Mouse (Mus musculus) lung, embryonic 14.5 days (tissue): Measurements from ENCODE around the gene Sc5d. TPM values are rescaled to one million over a fixed set of nuclear protein-coding genes. Genes with fewer than 3 reads are reported as not detected.

Source experiments
- ATAC-seq: fragments of 200-750 bp; cut with Nextera tagmentation; 2 replicates; pipeline ENCODE4 v1.8.0; 2017; ENCODE audit warnings: mild to moderate bottlenecking, moderate TSS enrichment, moderate library complexity; ENCODE audit not compliant: insufficient read depth
- DNase-seq: peaks from one replicate; pipeline ENCODE4 v3.0.0-alpha.2; 2015
- H3K27ac ChIP-seq: fragments of 300-500 bp; sonication (generic); 2 replicates; pipeline ENCODE4 v1.5.1; 2014; ENCODE audit warnings: low read depth, mild to moderate bottlenecking, moderate library complexity
- H3K27me3 ChIP-seq: fragments of 300-500 bp; sonication (generic); 2 replicates; pipeline ENCODE4 v1.6.1; 2014; ENCODE audit warnings: low read length, control low read depth; ENCODE audit not compliant: insufficient read depth
- H3K36me3 ChIP-seq: fragments of 300-500 bp; sonication (generic); 2 replicates; pipeline ENCODE4 v1.6.1; 2014; ENCODE audit warnings: control low read depth; ENCODE audit not compliant: insufficient read depth
- H3K4me1 ChIP-seq: fragments of 300-500 bp; sonication (generic); 2 replicates; pipeline ENCODE4 v1.6.1; 2014; ENCODE audit warnings: antibody characterized with exemption, control low read depth; ENCODE audit not compliant: insufficient read depth
- H3K4me2 ChIP-seq: fragments of 300-500 bp; sonication (generic); 2 replicates; pipeline ENCODE4 v1.6.1; 2014; ENCODE audit warnings: mild to moderate bottlenecking
- H3K4me3 ChIP-seq: fragments of 300-500 bp; sonication (generic); 2 replicates; pipeline ENCODE4 v1.5.1; 2014; ENCODE audit warnings: low read depth, low read length
- H3K9ac ChIP-seq: fragments of 300-500 bp; sonication (generic); 2 replicates; pipeline ENCODE4 v1.6.1; 2014
- H3K9me3 ChIP-seq: fragments of 300-500 bp; sonication (generic); 2 replicates; pipeline ENCODE4 v1.6.1; 2016; ENCODE audit warnings: low read depth, low read length, control low read depth
- CTCF ChIP-seq: IDR thresholded peaks from 2 replicates; pipeline ENCODE4 v1.5.1; 2016; ENCODE audit warnings: antibody characterized with exemption, low read depth
- WGBS: fragments of 180-500 bp; shearing (Covaris S2); extraction: QIAGEN DNeasy Blood & Tissue Kit; methylation state at CpG from one replicate; pipeline ENCODE4 v1.1.7; 2014; 5-methylcytosine and 5-hydroxymethylcytosine counted together
- polyA plus RNA-seq: library from polyadenylated mRNA; unstranded; fragments of >200 nt; fragmentation: Nextera tagmentation; extraction: Ambion mirVana; gene quantifications from 2 replicates; pipeline ENCODE4 v1.2.1, GENCODE M21; 2014

The Sc5d gene
- polyA plus RNA-seq, 1 experiment from 2014 or later, result 40.0 TPM

- ATAC-seq (no peak), DNase-seq (no peak)
- Histone ChIP-seq H3K4me3 (no peak overlapping the region), H3K27me3 (no peaks in the 10 kb centered on the region), H3K36me3 (no peaks in the 10 kb centered on the region), H3K4me1 (no peaks in the 10 kb centered on the region), H3K9ac (no peak overlapping the region), H3K4me2 (no peak overlapping the region), H3K27ac (no peak overlapping the region), H3K9me3 (no peaks in the 10 kb centered on the region)
- no peak for TF ChIP-seq CTCF
- 41% methylated on average over 7 of the region's 7 CpGs for WGBS
Observed at GRCm38 (mm10) chr9:42293051-42293450, 29.0 kb upstream of the Sc5d start.

DNA sequence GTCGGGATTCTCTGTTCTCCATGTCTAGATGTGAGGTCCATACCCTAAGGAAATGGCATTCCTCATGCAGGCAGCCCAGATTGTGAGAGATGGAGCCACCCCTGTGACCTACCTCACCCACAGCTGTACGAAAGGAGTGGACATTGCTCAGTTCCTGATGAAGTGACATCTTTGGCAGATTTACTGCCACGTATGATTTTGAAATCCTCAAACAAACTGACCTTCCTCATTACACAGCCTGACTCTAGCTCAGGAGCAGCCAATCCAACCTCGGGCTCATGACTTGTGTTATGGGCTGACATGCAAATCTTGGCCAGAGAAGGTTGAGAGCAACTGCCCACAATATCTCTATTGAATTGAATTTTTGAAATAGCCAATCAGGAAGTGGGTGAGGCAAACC lies 15.6 kb upstream of the Sc5d start:
- no peak for TF ChIP-seq CTCF
- no peak overlapping the region for H3K27ac ChIP-seq
- no peaks in the 10 kb centered on the region for H3K4me1 ChIP-seq
- ATAC-seq, result no peak
- H3K4me3 ChIP-seq, result no peak overlapping the region
- no peak overlapping the region for H3K4me2 ChIP-seq
- no peaks in the 10 kb centered on the region for H3K36me3 ChIP-seq
- no peaks in the 10 kb centered on the region for H3K27me3 ChIP-seq
- H3K9me3 ChIP-seq, result no peaks in the 10 kb centered on the region
- 60% methylated on average over 4 of the region's 4 CpGs for whole genome bisulfite sequencing
- DNase-seq, result no peak
- H3K9ac ChIP-seq, result no peak overlapping the region

GRCm38 (mm10) chr9:42278046-42278445 lies 14.0 kb upstream of the Sc5d start:
- no peaks in the 10 kb centered on the region for H3K4me1 ChIP-seq
- H3K27ac ChIP-seq, result no peak overlapping the region
- H3K27me3 ChIP-seq, result no peaks in the 10 kb centered on the region
- no peaks in the 10 kb centered on the region for H3K36me3 ChIP-seq
- H3K4me3 ChIP-seq, result no peak overlapping the region
- WGBS, result 57% methylated on average over 3 of the region's 3 CpGs
- H3K9me3 ChIP-seq, result no peaks in the 10 kb centered on the region
- H3K9ac ChIP-seq, result no peak overlapping the region
- no peak for TF ChIP-seq CTCF
- DNase-seq, result no peak
- no peak overlapping the region for H3K4me2 ChIP-seq
- ATAC-seq, result no peak

DNA sequence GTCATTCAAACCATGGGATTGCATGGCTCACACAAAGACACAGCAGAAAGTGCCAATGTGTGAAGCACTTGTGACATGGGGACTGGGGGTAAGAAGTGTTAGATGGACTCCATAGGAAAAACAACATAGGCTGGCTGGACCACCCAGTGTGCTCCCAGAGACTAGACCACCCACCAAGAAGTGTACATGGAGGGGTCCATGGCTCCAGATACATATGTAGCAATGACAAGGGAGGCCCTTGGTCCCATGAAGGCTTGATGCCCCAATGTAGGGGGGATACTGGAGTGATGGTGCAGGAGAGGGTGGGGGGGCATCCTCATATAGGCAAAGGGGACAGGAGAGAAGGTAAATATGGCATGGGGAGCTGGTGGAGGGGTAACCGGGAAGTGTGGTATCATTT lies 13.6 kb upstream of the Sc5d start:
- DNase-seq, result no peak
- Histone ChIP-seq H3K9ac (no peak overlapping the region), H3K4me2 (no peak overlapping the region), H3K27me3 (no peaks in the 10 kb centered on the region), H3K27ac (no peak overlapping the region), H3K36me3 (no peaks in the 10 kb centered on the region), H3K4me3 (no peak overlapping the region), H3K4me1 (no peaks in the 10 kb centered on the region), H3K9me3 (no peaks in the 10 kb centered on the region)
- no peak for TF ChIP-seq CTCF
- 76% methylated on average over 1 of the region's 1 CpGs for WGBS
- no peak for ATAC-seq

DNA sequence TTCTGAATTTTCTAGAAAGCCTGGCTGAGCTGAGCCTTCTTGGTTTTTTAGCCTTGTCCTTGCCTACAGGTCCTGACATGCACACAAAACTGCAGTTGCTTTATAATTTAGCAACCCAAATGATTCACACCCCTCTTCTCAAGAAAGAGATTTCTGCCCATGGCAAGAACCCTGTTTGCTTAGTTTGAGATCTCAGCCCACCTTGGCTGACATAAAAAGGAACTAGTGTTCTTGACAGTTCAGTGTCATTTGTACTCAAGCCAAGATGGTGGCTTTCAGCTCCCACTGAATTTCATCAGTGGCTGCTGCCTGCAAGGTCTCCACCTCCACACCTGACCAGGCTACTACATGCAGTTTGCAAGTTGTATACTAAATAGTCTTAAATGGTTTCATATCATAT lies 13.1 kb upstream of the Sc5d start:
- Histone ChIP-seq H3K27ac (no peak overlapping the region), H3K36me3 (no peaks in the 10 kb centered on the region), H3K27me3 (no peaks in the 10 kb centered on the region), H3K9me3 (no peaks in the 10 kb centered on the region), H3K4me3 (no peak overlapping the region), H3K4me2 (no peak overlapping the region), H3K4me1 (no peaks in the 10 kb centered on the region), H3K9ac (no peak overlapping the region)
- ATAC-seq (no peak), DNase-seq (no peak)
- TF ChIP-seq CTCF, result no peak

DNA sequence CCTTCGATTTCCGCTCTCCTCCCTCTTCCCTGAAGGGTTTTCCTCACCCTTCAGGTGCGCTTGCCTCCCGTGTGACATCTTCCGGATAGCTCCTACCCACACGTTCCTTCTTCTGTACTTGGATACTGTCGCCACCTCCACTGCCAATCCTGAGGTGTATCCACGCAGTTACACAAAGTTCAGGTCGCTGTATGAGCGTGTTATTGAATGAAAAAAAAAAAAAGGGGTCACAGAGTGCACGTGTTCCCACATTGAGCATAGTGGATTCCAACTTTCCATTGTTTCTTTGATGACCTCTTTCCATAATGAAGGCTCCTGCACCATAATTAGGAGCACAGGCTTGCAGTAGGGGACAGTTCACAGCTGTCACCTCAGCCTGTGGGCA lies 11.7 kb upstream of the Sc5d start:
- H3K9me3 ChIP-seq, result no peaks in the 10 kb centered on the region
- H3K27me3 ChIP-seq, result no peaks in the 10 kb centered on the region
- no peak overlapping the region for H3K4me2 ChIP-seq
- no peak for ATAC-seq
- DNase-seq, result no peak
- WGBS, result 57% methylated on average over 11 of the region's 11 CpGs
- TF ChIP-seq CTCF, result no peak
- H3K9ac ChIP-seq, result no peak overlapping the region
- H3K4me3 ChIP-seq, result no peak overlapping the region
- H3K36me3 ChIP-seq, result no peaks in the 10 kb centered on the region
- H3K27ac ChIP-seq, result no peak overlapping the region
- H3K4me1 ChIP-seq, result no peaks in the 10 kb centered on the region

GRCm38 (mm10) chr9:42275027-42275760 lies 11.1 kb upstream of the Sc5d start:
- H3K27me3 ChIP-seq, result no peaks in the 10 kb centered on the region
- DNase-seq (peak; percentile 75), ATAC-seq (no peak)
- 52% methylated on average over 13 of the region's 13 CpGs for WGBS
- H3K4me2 ChIP-seq, result no peak overlapping the region
- no peak overlapping the region for H3K27ac ChIP-seq
- TF ChIP-seq CTCF, result peak; percentile 59
- no peaks in the 10 kb centered on the region for H3K9me3 ChIP-seq
- H3K4me3 ChIP-seq, result no peak overlapping the region
- no peak overlapping the region for H3K9ac ChIP-seq
- H3K4me1 ChIP-seq, result no peaks in the 10 kb centered on the region
- H3K36me3 ChIP-seq, result no peaks in the 10 kb centered on the region
